Mouse (Mus musculus) thymus, postnatal 4 days (tissue): ENCODE measurements around the gene Blnk.

Experiments
- DNase-seq: peaks from one replicate; pipeline ENCODE4 v3.0.0; 2021

The Blnk gene

DNA sequence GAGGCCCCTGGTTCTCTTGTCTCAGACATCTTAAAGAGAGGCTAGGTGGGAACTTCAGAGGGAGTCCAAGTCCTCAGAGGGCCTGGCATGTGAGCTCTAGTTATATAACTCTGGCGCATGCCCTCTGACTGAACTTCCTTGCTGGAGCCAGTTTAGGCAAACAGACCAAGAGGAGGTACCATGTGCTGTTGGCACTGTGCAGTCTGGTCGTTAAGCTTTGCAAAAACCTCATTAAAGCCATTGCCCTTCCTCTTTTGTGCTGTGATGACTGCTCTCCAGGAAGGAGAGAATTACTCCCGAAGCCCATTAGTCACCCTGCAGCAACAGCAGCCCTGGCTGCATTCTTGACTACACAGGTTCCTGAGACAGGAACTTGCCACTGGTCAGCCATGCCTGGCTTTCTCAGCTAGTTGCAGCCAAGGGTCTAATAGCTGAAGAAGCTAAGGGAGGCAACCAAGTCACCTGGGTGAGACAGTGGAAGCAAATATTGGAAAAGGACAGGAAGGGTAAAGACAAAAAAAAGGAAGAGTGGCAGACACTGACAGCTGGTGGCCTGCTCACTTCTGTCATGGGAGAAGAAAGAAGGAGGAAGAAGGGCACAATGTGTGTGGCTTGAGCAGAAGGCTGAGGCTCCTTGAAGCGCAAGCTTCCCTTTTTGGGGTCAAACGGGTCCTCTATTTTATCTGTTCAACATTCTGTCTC, 4.3 kb upstream of the Blnk start:
- DNase-seq: no peak

DNA sequence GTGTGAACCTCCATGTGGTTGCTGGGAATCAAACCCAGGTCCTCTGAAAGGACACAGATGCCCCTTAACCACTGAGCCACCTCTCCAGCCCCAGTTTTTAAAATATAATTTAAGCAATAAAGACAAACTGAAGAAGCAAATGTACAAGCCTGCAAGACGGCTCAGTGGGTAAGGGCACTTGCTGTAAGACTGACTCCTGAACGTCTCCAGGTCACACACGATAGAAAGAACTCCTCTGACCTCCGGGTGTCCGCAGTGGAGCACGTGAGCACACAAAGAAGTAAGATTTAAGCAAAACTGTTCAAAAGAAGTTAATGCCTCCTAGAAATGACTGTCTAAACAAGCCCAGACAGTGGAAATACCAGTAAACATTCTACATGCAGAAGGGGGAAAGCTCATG, 2.4 kb upstream of the Blnk start:
- no peak for DNase-seq

GRCm38 (mm10) chr19:40995449-40996401, 1.4 kb upstream of the Blnk start:
- DNase-seq: no peak

DNA sequence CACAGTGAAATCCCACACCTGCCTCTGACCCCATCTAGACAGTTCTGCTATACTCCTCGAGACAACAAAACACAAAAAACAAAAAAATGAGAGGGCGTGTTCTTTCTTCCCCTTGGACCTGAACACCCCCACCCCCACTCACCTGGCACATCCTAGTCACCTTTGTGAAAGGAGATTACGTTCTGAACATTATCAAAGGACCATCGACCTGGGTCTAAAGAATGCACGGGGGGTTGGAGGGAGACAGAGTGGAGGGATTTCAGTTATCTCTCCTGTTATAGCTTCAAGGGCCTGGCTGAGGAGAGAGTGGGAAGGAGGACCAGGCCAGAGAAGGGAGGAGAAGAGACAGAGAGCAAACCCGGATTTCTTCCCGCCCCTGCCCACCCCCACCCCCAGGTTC, 576 bp upstream of the Blnk start:
- no peak for DNase-seq

DNA sequence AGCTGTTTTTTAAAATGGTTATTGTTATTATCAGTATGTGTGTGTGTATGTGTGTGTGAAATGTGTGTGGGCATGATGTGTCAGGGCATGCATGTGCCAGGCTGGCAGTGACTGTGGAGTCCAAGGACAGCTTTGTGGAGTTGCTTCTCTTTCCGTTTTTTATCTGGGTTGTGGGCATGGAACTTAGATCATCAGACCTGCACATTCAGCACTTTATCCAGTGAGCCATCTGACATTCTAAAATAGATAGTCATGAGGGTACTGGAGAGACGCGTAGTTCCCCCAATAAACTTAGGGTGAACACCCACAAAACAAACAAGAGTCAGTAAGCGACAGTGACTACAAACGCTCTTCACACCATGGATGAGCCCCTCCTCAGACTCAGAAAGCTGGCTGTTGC, 979 bp downstream of the Blnk start:
- no peak for DNase-seq

DNA sequence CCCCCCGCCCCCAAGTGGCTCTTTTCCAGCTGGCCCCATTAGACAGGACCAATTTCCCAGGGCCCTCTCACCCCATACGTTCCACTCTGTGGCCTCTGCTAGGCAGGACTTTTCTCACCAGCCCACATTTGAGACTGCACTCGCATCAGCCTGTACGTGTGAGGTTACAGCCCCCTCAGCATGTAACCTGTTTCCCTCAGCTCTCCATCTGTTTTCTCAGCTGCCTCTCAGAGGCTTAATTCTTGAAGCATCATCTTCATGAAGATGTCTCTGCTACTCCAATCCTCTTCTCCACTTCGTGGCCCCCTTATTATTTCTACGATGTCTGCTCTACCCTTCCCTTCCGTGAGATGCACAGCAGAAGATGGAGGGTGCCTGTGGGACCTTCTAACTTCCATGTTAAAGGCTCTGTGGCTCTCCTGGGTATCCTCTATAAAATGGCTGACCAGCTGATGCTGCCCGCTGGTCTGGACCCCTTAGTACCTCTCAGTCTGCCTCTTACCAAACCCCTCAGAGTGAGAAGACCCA, 1.8 kb downstream of the Blnk start:
- DNase-seq: no peak

GRCm38 (mm10) chr19:40992096-40992495, 2.2 kb downstream of the Blnk start:
- no peak for DNase-seq

DNA sequence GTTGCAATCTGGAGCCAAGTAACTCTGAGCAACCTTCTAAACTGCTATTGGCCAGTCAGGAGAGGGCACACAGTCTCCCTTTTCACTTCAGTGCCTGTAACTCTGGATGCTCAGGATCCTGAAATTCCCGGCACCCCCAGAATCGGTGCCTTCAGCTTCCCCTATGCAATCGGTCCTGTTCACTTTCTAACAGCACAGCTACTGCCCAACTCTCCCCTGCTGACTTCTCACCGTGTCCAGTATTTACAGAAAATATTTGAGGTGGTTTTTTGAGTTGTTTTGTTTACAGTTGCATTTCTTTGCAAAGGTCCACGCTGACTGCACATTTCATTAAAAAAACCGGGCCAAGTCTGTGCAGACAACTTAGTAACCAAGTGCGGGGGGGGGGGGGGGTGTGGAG, 2.7 kb downstream of the Blnk start:
- DNase-seq: no peak

- DNase-seq: no peak
These were observed 3.5 kb downstream of the Blnk start for GRCm38 (mm10) chr19:40990781-40991343.

DNA sequence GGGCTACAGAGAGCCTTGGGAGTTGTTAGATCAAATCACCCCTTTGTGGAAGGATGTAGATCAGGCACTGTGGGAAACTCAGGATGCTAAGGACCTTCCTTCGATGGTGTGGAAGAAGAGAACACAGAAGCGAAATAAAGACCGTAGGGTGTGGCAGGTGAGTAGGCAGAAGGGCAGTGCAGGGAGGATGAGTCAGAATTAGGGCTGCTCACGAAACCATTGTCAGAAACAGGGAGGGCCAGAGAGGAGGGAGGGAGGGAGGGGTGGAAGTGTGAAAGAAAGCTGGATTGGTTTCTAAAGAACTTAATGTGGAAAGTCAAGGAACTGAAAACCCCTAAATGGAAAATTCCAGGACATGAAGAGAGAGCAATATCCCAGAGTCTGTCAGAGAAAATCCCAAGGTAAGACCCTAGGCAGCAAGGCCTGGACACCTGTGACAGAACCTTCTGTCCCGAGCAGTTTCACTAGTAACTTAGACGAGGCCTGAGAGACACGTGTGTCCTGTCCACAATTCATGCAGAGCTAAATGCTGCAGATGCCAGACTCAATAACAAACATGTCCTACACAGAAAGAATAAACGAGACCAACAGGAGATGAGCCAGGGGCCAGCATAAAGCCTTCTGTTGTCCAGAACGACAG, 4.3 kb downstream of the Blnk start:
- DNase-seq: no peak

DNA sequence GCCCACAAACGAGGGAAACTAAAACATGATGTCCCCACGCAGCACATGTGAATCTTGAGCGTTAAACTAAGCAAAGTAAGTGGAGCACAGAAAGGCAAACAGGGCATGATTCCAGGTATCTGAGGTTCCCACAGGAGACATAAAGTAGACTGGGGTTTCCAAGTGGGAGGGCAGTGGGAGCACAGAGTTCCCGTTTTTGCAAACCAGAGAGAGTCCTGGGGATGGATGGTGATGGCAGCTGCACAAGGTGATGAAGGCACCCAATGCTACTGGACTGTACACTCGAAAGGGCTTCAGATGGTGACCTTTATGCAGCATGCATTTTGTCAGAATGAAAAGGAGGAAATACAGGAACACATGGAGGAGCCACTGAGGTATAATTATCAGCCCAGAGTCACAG, 5.5 kb downstream of the Blnk start:
- no peak for DNase-seq

DNA sequence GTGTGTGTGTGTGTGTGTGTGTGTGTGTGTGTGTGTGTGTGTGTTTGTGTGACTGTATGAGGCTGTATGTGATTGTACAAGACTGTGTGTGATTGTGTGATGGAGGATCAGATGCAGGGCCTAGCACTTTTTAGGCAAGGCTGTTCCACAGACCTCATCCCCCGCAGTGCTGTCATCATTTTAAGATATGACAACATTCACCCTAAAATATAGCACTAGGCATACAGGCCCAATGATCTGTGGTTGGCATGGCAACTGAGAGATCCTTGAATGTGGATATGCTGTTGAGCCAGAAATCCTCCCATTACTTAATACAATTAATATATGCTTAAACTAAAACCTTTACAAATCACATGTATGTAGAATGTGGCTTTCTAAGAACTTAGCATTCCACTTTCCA, 9.8 kb downstream of the Blnk start:
- DNase-seq: no peak

- no peak for DNase-seq
These were observed 13.7 kb downstream of the Blnk start for GRCm38 (mm10) chr19:40980671-40981070.

GRCm38 (mm10) chr19:40978026-40978425, 16.3 kb downstream of the Blnk start:
- no peak for DNase-seq

DNA sequence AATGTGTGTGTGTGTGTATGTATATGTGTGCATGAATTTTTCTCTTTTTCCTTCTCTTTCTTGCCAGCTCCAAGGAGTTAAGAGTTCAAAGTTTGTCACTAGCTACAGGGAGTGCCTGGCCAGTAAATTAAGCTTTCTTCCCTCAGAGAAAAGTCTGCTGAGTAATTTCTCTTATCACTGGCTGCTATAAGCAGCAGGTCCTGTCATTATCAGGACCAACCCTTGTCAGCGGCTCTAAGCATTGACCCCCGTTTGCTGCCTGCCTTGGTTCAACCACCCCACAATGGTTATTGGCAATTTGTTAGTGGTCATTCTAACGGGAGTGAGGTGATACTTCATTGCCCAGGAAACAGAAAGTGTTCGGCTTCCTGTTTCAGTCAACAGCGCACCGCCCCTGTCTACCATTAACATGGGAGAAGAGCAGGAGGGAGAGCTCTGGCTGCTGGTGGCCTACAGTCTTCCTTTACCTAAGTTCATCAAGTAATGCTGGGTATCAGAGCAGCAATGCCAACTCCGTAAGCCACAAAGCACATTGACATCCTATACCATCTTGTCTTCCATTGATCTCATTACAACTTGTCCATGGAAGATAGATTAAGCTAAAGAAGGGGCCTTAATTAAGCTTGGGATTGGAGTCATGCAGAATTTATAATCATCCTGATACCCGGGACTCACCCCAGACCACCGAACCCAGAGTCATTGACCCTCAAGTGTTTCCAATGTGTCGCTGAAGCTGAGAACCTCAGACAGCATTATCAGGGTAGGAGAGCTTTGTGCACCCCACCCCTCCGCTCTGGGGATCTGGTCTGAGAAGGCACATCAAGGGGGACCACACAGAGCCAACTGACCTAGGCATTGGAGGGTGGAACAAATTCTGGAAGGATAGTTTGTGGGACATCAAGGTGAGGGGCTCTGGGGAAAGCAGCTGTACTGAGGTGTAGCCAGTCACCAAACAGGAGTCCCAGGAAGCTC, 17.1 kb downstream of the Blnk start:
- no peak for DNase-seq

GRCm38 (mm10) chr19:40971273-40971914, 22.9 kb downstream of the Blnk start:
- DNase-seq: no peak

DNA sequence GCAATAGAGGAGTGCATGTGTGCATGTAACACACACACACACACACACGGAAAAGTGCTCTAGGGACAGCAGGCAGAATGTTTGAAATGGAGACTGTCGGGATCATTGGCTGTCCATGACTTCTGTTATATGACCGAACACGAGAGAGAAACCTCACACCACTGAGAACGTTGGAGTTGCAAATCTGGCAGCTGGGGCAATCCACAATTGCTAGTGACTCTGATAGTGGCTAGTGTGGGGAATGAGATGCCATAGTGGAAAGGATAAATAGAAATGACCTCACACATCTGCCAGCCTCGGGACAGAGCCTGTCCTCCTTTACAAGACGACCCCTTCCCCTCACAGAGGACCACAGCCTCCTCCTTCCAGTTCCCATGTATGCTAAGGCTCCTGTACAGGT, 23.6 kb downstream of the Blnk start:
- no peak for DNase-seq

- no peak for DNase-seq
These were observed 24.0 kb downstream of the Blnk start for GRCm38 (mm10) chr19:40970301-40970700.

- DNase-seq: no peak
These were observed 29.1 kb downstream of the Blnk start for GRCm38 (mm10) chr19:40964936-40965850.

- no peak for DNase-seq
These were observed 29.9 kb downstream of the Blnk start for GRCm38 (mm10) chr19:40964367-40964891.
